Mouse (Mus musculus): ENCODE measurements around the gene Cd79a. TPM values are rescaled to one million over a fixed set of nuclear protein-coding genes. Genes with fewer than 3 reads are reported as not detected.
"Not testable (repeated sequence)": the region's sequence is repeated elsewhere in the genome, so short reads cannot be mapped to it uniquely, and the experiment has no call there.

Gene Cd79a
- total and polyA plus RNA-seq, 3 experiments = 0.23 to 0.61 TPM; not detected in 1

DNA sequence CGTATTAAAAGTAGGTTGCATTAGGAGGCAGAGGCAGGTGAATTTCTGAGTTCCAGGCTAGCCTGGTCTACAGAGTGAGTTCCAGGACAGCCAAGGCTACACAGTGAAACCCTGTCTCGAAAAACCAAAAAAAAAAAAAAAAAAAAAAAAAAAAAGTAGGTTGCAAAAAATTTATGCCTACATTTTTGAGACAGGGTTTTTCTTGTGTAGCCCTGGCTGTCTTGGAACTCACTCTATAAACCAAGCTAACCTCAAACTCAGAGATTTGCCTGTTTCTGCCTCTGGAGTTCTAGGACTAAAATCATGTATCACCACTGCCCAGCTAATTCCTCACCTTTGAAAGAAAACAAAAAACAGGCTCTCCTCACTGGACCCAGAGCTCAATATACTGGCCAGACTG, 1.4 kb upstream of the Cd79a start:
- H3K9me3 ChIP-seq (replicated peaks; ENCODE audit: insufficient read depth, low read length); H3K79me2 ChIP-seq (ENCODE audit: control insufficient read depth, insufficient read depth, low read length, poor library complexity); H3K9ac ChIP-seq (ENCODE audit: control insufficient read depth, low read depth, low read length, poor library complexity, severe bottlenecking); H3K36me3 ChIP-seq (ENCODE audit: control insufficient read depth in 1 of 2, insufficient read depth in 2 of 2, low read length in 2 of 2); DNase-seq (ENCODE audit: low read depth, low spot score); H3K4me1 ChIP-seq (ENCODE audit: control insufficient read depth in 1 of 2, insufficient read depth in 2 of 2, low read length in 2 of 2); H3K4me3 ChIP-seq (ENCODE audit: control insufficient read depth in 1 of 2, insufficient read depth in 1 of 2, low read depth in 2 of 2, low read length in 2 of 2); H3K27ac ChIP-seq (ENCODE audit: control insufficient read depth, low read depth, low read length); H3K27me3 ChIP-seq (ENCODE audit: control insufficient read depth in 1 of 2, insufficient read depth in 2 of 2, low read length in 2 of 2): not testable (repeated sequence)
- 0 out of 2 replicates have a peak, but pooled peaks have one; percentile 10 for TF ChIP-seq ZNF384 (IDR thresholded peaks at IDR 0.05; ENCODE audit: low read depth, low read length)

DNA sequence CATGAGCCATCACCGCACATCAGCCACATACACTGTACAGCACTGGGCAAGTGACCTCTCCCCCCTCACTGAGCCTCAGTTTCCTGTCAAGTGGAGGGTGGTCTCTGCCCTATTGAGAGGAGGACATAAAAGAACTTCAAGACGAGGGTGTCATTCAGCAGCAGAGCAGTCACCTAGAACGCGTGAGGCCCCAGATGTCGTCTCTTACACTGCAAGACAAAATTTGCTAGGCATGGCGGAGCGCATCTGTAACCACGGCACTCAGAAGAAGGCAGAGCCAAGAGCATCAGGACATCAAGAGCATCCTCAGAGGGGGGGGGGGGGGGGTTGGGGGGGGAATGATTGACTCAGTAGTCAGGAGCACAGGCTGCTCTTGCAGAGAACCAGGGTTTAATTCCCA, 912 bp upstream of the Cd79a start:
- no peak overlapping the region for H3K27ac ChIP-seq (ENCODE audit: control insufficient read depth, low read depth, low read length)

DNA sequence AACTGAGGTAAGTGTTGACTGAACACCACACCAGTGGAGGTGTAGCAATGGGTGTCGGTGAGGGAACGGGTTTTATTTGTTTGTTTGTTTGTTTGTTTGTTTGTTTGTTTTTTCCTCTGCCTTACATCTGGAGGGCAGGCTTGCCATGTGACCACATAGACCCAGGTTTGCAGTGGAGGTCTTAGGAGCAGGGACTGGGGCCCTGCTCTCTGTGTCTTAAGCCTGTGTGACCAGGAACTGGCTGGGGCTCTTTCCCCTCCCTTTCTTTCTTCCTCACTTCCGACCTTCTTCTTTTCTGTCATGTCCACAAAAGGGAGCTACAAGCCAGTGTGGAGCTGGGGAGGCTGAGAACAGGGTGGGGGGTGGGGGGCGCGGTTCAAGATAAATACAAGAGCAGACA, 778 bp downstream of the Cd79a start:
- no peak overlapping the region for H3K27ac ChIP-seq (ENCODE audit: control insufficient read depth, low read depth, low read length)
- H3K79me2 ChIP-seq (ENCODE audit: control insufficient read depth, insufficient read depth, low read length, poor library complexity) = peaks cover 2% of the 10 kb centered on the region; the same call in 1 of the 2 replicates
- no peak for TF ChIP-seq MAX (IDR thresholded peaks at IDR 0.05; ENCODE audit: low read length)
- no peak for TF ChIP-seq USF2 (IDR thresholded peaks at IDR 0.05; ENCODE audit: borderline replicate concordance in 1 of 2, insufficient read depth in 1 of 2, low read depth in 1 of 2, low read length in 2 of 2)
- TF ChIP-seq UBTF (IDR thresholded peaks at IDR 0.05; ENCODE audit: borderline replicate concordance, insufficient read depth, low read depth, low read length) = no peak
- TF ChIP-seq RAD21 (IDR thresholded peaks at IDR 0.05; ENCODE audit: low read depth, low read length) = no peak
- no peak overlapping the region for H3K4me3 ChIP-seq (ENCODE audit: control insufficient read depth in 1 of 2, insufficient read depth in 1 of 2, low read depth in 2 of 2, low read length in 2 of 2)
- peaks cover 0 to 16% of the 10 kb centered on the region in 2 experiments; a peak in 2 of 4 replicates for H3K4me1 ChIP-seq (ENCODE audit: control insufficient read depth in 1 of 2, insufficient read depth in 2 of 2, low read length in 2 of 2)
- H3K9ac ChIP-seq (ENCODE audit: control insufficient read depth, low read depth, low read length, poor library complexity, severe bottlenecking) = no peak overlapping the region
- H3K36me3 ChIP-seq (ENCODE audit: control insufficient read depth in 1 of 2, insufficient read depth in 2 of 2, low read length in 2 of 2) = peaks cover 0 to 12% of the 10 kb centered on the region in 2 experiments; a peak in 2 of 4 replicates
- no peaks in the 10 kb centered on the region for H3K9me3 ChIP-seq (replicated peaks; ENCODE audit: insufficient read depth, low read length)
- no peaks in the 10 kb centered on the region for H3K27me3 ChIP-seq (ENCODE audit: control insufficient read depth in 1 of 2, insufficient read depth in 2 of 2, low read length in 2 of 2)
- DNase-seq (ENCODE audit: low read depth, low spot score) = no peak

More for the DNA sequence above, 912 bp upstream of the Cd79a start:
- TF ChIP-seq NRF1 (IDR thresholded peaks at IDR 0.05; ENCODE audit: insufficient read depth, low read depth, low read length, poor library complexity, severe bottlenecking) (no peak), ZC3H11A (IDR thresholded peaks at IDR 0.05; ENCODE audit: low read depth, low read length) (no peak), ELF1 (IDR thresholded peaks at IDR 0.05; ENCODE audit: low read depth, low read length) (no peak), POLR2AphosphoS2 (IDR thresholded peaks at IDR 0.05; ENCODE audit: low read length) (no peak), MYB (IDR thresholded peaks at IDR 0.05; ENCODE audit: low read depth, low read length) (no peak), TBP (IDR thresholded peaks at IDR 0.05; ENCODE audit: low read depth, low read length) (no peak), MXI1 (IDR thresholded peaks at IDR 0.05; ENCODE audit: low read depth, low read length) (no peak), TCF12 (IDR thresholded peaks at IDR 0.05; ENCODE audit: low read depth, low read length) (no peak), UBTF (IDR thresholded peaks at IDR 0.05; ENCODE audit: borderline replicate concordance, insufficient read depth, low read depth, low read length) (no peak), RAD21 (IDR thresholded peaks at IDR 0.05; ENCODE audit: low read depth, low read length) (no peak), ETS1 (IDR thresholded peaks at IDR 0.05; ENCODE audit: low read depth, low read length) (no peak), RCOR1 (IDR thresholded peaks at IDR 0.05; ENCODE audit: low read depth, low read length) (no peak)
- Histone ChIP-seq H3K27me3 (ENCODE audit: control insufficient read depth in 1 of 2, insufficient read depth in 2 of 2, low read length in 2 of 2) (no peaks in the 10 kb centered on the region), H3K4me1 (ENCODE audit: control insufficient read depth in 1 of 2, insufficient read depth in 2 of 2, low read length in 2 of 2) (peaks cover 0 to 8% of the 10 kb centered on the region in 2 experiments; a peak in 2 of 4 replicates), H3K79me2 (ENCODE audit: control insufficient read depth, insufficient read depth, low read length, poor library complexity) (no peaks in the 10 kb centered on the region), H3K9me3 (replicated peaks; ENCODE audit: insufficient read depth, low read length) (no peaks in the 10 kb centered on the region), H3K4me3 (ENCODE audit: control insufficient read depth in 1 of 2, insufficient read depth in 1 of 2, low read depth in 2 of 2, low read length in 2 of 2) (no peak overlapping the region), H3K36me3 (ENCODE audit: control insufficient read depth in 1 of 2, insufficient read depth in 2 of 2, low read length in 2 of 2) (peaks cover 0 to 3% of the 10 kb centered on the region in 2 experiments; a peak in 2 of 4 replicates), H3K9ac (ENCODE audit: control insufficient read depth, low read depth, low read length, poor library complexity, severe bottlenecking) (no peak overlapping the region)
- no peak for DNase-seq (ENCODE audit: low read depth, low spot score)

Data from MEL (cell line).